In genomic region chr7:72504268-72504667, GRCm38 (mm10) we compare ENCODE assay signal across 12 mouse cellular contexts.
A peak's percentile ranks its signal among the peaks of the same experiment; 100 is the strongest.
DNase-seq lines count a peak whose midpoint lies in the region; ATAC-seq and TF ChIP-seq lines count a peak whose summit lies in the region.
"Had no signal": no experiment of that assay in that cellular context is flagged by ENCODE, and none has a peak within 500 bp of the region (broad histone marks: within the 10 kb centered on the region; RNA-seq: fewer than 3 reads in every experiment).

No protein-coding gene starts in this region.

- no peaks in the 10 kb centered on the region for H3K9me3 ChIP-seq in liver, embryonic 12.5 days (replicated peaks)
- no peaks in the 10 kb centered on the region for H3K9me3 ChIP-seq in forebrain, embryonic 16.5 days (ENCODE audit: control insufficient read depth, low read length)
- H3K9me3 ChIP-seq in limb, embryonic 15.5 days = no peaks in the 10 kb centered on the region
- H3K9me3 ChIP-seq: midbrain, embryonic 13.5 days had no signal

- H3K4me2 ChIP-seq in liver, embryonic 12.5 days = no peak overlapping the region
- no peak overlapping the region for H3K4me2 ChIP-seq in forebrain, embryonic 16.5 days (ENCODE audit: low read length)
- H3K4me2 ChIP-seq in limb, embryonic 15.5 days = no peak overlapping the region
- H3K4me2 ChIP-seq: midbrain, embryonic 13.5 days had no signal

- DNase-seq in gastrocnemius, adult 18-20 months (ENCODE audit: low spot score) = peak; percentile 23
- no peak for DNase-seq in gastrocnemius, postnatal 4 days (ENCODE audit: low spot score in 2 of 2)
- peak; percentile 61 for DNase-seq in liver, adult 2 months (ENCODE audit: extremely low read depth, low read depth, low spot score)
- no peak for DNase-seq in MN1 (ENCODE audit: low spot score)
- no peak for DNase-seq in spleen, postnatal 14 days (ENCODE audit: low spot score in 2 of 2)
- DNase-seq: liver, postnatal 0 days had no signal

- no peaks in the 10 kb centered on the region for H3K27me3 ChIP-seq in liver, adult 2 months (ENCODE audit: control insufficient read depth, insufficient read depth, low read length)
- no peaks in the 10 kb centered on the region for H3K27me3 ChIP-seq in liver, embryonic 12.5 days (replicated peaks)
- H3K27me3 ChIP-seq in forebrain, embryonic 16.5 days (replicated peaks; ENCODE audit: control insufficient read depth, insufficient read depth, low read length) = no peaks in the 10 kb centered on the region
- H3K27me3 ChIP-seq in limb, embryonic 15.5 days = no peaks in the 10 kb centered on the region
- H3K27me3 ChIP-seq: midbrain, embryonic 13.5 days; Patski had no signal

- ATAC-seq in liver, embryonic 12.5 days = no peak
- ATAC-seq in forebrain, embryonic 16.5 days = peak; percentile 74
- ATAC-seq in limb, embryonic 15.5 days (ENCODE audit: insufficient number of reproducible peaks, low FRiP score, low TSS enrichment, low read depth) = no peak
- ATAC-seq: liver, postnatal 0 days; midbrain, embryonic 13.5 days; Patski had no signal

- TF ChIP-seq CTCF in liver, adult 2 months (IDR thresholded peaks at IDR 0.05; ENCODE audit: low read depth, low read length) = no peak

- no peaks in the 10 kb centered on the region for H3K36me3 ChIP-seq in liver, adult 2 months (ENCODE audit: control insufficient read depth, insufficient read depth, low read length)
- H3K36me3 ChIP-seq in liver, embryonic 12.5 days = no peaks in the 10 kb centered on the region
- no peaks in the 10 kb centered on the region for H3K36me3 ChIP-seq in forebrain, embryonic 16.5 days (ENCODE audit: control insufficient read depth, insufficient read depth)
- H3K36me3 ChIP-seq in limb, embryonic 15.5 days = no peaks in the 10 kb centered on the region
- H3K36me3 ChIP-seq: midbrain, embryonic 13.5 days had no signal

- WGBS in liver, adult 2 months = 54% methylated on average over 4 of the region's 4 CpGs
- 62% methylated on average over 4 of the region's 4 CpGs for WGBS in liver, embryonic 12.5 days (ENCODE audit: insufficient replicate concordance)
- 67% methylated on average over 4 of the region's 4 CpGs for WGBS in forebrain, embryonic 16.5 days
- 54% methylated on average over 4 of the region's 4 CpGs for WGBS in limb, embryonic 15.5 days

- no peaks in the 10 kb centered on the region for H3K79me2 ChIP-seq in liver, adult 2 months (ENCODE audit: control insufficient read depth, insufficient read depth, low read length)

- H3K27ac ChIP-seq in liver, adult 2 months (replicated peaks; ENCODE audit: insufficient read depth, low read depth, low read length) = no peak overlapping the region
- H3K27ac ChIP-seq in liver, embryonic 12.5 days = no peak overlapping the region
- H3K27ac ChIP-seq in forebrain, embryonic 16.5 days (ENCODE audit: low read length) = no peak overlapping the region
- 0 out of 2 replicates have a peak overlapping the region, but pooled peaks have one; percentile 17 for H3K27ac ChIP-seq in limb, embryonic 15.5 days
- H3K27ac ChIP-seq: midbrain, embryonic 13.5 days had no signal

- H3K4me1 ChIP-seq in liver, adult 2 months (ENCODE audit: control insufficient read depth, insufficient read depth, low read length) = peaks cover 1% of the 10 kb centered on the region
- no peaks in the 10 kb centered on the region for H3K4me1 ChIP-seq in liver, embryonic 12.5 days
- no peaks in the 10 kb centered on the region for H3K4me1 ChIP-seq in forebrain, embryonic 16.5 days (replicated peaks; ENCODE audit: control insufficient read depth, insufficient read depth, low read length)
- peaks cover 18% of the 10 kb centered on the region for H3K4me1 ChIP-seq in limb, embryonic 15.5 days
- H3K4me1 ChIP-seq: midbrain, embryonic 13.5 days had no signal

- no peak overlapping the region for H3K4me3 ChIP-seq in liver, adult 2 months (ENCODE audit: insufficient read depth, low read depth, low read length)
- no peak overlapping the region for H3K4me3 ChIP-seq in liver, embryonic 12.5 days
- H3K4me3 ChIP-seq in forebrain, embryonic 16.5 days (replicated peaks; ENCODE audit: low read length) = no peak overlapping the region
- H3K4me3 ChIP-seq in limb, embryonic 15.5 days = no peak overlapping the region
- H3K4me3 ChIP-seq: erythroblast, embryonic 14.5 days; midbrain, embryonic 13.5 days had no signal

- TF ChIP-seq POLR2A in liver, adult 2 months (IDR thresholded peaks at IDR 0.05; ENCODE audit: extremely low read depth, insufficient read depth, low read length) = no peak

- no peak overlapping the region for H3K9ac ChIP-seq in liver, adult 2 months (ENCODE audit: low read depth, low read length)
- H3K9ac ChIP-seq in liver, embryonic 12.5 days = no peak overlapping the region
- no peak overlapping the region for H3K9ac ChIP-seq in forebrain, embryonic 16.5 days (replicated peaks; ENCODE audit: low read depth, low read length)
- H3K9ac ChIP-seq in limb, embryonic 15.5 days = no peak overlapping the region
- H3K9ac ChIP-seq: liver, postnatal 0 days; midbrain, embryonic 13.5 days had no signal

Comparison
In these comparisons a context has a peak if more than half of its experiments do, and no peak if none do; other contexts are left out.
1. DNase-seq: peak in gastrocnemius, adult 18-20 months (single experiment) and liver, adult 2 months (single experiment); none in gastrocnemius, postnatal 4 days (0 of 2), MN1 (single experiment) and spleen, postnatal 14 days (0 of 2).